ENCODE assay signal across 8 mouse cellular contexts in the genomic region with DNA sequence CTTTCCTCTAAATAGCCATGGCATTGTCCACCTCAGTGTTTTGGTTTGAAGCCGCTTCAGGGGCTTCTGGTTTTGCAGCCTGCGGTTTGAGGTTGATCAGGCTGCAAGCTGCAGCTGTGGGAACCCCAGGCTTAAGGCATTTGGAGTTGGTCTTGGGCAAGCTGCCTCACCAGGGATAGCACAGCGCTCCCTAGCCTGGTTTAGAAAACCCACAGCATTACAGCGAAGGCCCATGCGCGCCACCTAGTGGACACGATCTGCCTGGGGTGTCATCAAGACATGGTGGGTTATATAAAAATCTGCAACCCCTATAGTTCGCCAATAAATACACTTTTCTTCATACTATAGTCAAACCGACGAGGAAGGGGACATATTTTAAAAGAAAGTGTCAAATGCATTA.
A peak's percentile ranks its signal among the peaks of the same experiment; 100 is the strongest.
DNase-seq lines count a peak whose midpoint lies in the region; ATAC-seq and TF ChIP-seq lines count a peak whose summit lies in the region.

No protein-coding gene starts in this region.

- no peaks in the 10 kb centered on the region for H3K36me3 ChIP-seq in heart, embryonic 12.5 days
- no peaks in the 10 kb centered on the region for H3K36me3 ChIP-seq in kidney, embryonic 16.5 days (ENCODE audit: insufficient read depth, low read length)
- H3K36me3 ChIP-seq in liver, adult 2 months (ENCODE audit: control insufficient read depth, insufficient read depth, low read length): no peaks in the 10 kb centered on the region

- peak; percentile 97 for TF ChIP-seq CTCF in liver, adult 2 months (IDR thresholded peaks at IDR 0.05; ENCODE audit: low read depth, low read length)

- no peaks in the 10 kb centered on the region for H3K79me2 ChIP-seq in liver, adult 2 months (ENCODE audit: control insufficient read depth, insufficient read depth, low read length)

- TF ChIP-seq POLR2A in liver, adult 2 months (IDR thresholded peaks at IDR 0.05; ENCODE audit: extremely low read depth, insufficient read depth, low read length): no peak

- H3K27ac ChIP-seq in heart, embryonic 12.5 days (ENCODE audit: poor library complexity, severe bottlenecking): no peak overlapping the region
- 0 out of 2 replicates have a peak overlapping the region, but pooled peaks have one; percentile 21 for H3K27ac ChIP-seq in kidney, embryonic 16.5 days (ENCODE audit: low read length)
- H3K27ac ChIP-seq in liver, adult 2 months (replicated peaks; ENCODE audit: insufficient read depth, low read depth, low read length): no peak overlapping the region

- H3K4me3 ChIP-seq in heart, embryonic 12.5 days: peak overlapping the region; percentile 32
- H3K4me3 ChIP-seq in kidney, embryonic 16.5 days (ENCODE audit: low read length): no peak overlapping the region
- no peak overlapping the region for H3K4me3 ChIP-seq in liver, adult 2 months (ENCODE audit: insufficient read depth, low read depth, low read length)

- 0 out of 2 replicates have a peak, but pooled peaks cover 23% of the 10 kb centered on the region for H3K27me3 ChIP-seq in heart, embryonic 12.5 days (replicated peaks)
- no peaks in the 10 kb centered on the region for H3K27me3 ChIP-seq in kidney, embryonic 16.5 days (ENCODE audit: insufficient read depth, low read length)
- H3K27me3 ChIP-seq in liver, adult 2 months (ENCODE audit: control insufficient read depth, insufficient read depth, low read length): peaks cover 3% of the 10 kb centered on the region; the same call in 1 of the 2 replicates

- no peaks in the 10 kb centered on the region for H3K9me3 ChIP-seq in heart, embryonic 12.5 days (replicated peaks)
- no peaks in the 10 kb centered on the region for H3K9me3 ChIP-seq in kidney, embryonic 16.5 days (ENCODE audit: low read length)

- DNase-seq in CD4-positive helper T cell, adult 2 months (ENCODE audit: low read depth, low spot score): peak; percentile 85
- peak; percentile 91 for DNase-seq in brain, adult 2 months (ENCODE audit: low read depth, low spot score)
- DNase-seq in liver, adult 2 months (ENCODE audit: extremely low read depth, low read depth, low spot score): peak; percentile 68
- DNase-seq in spleen, postnatal 14 days (ENCODE audit: low spot score in 2 of 2): peak; percentile 70 to 82

- H3K9ac ChIP-seq in heart, embryonic 12.5 days: peak overlapping the region; percentile 71; the same call in 1 of the 2 replicates
- H3K9ac ChIP-seq in kidney, embryonic 16.5 days (replicated peaks; ENCODE audit: low read length): no peak overlapping the region
- no peak overlapping the region for H3K9ac ChIP-seq in liver, adult 2 months (ENCODE audit: low read depth, low read length)

- H3K4me1 ChIP-seq in heart, embryonic 12.5 days (replicated peaks): peaks cover 4% of the 10 kb centered on the region; the same call in 1 of the 2 replicates
- peaks cover 27% of the 10 kb centered on the region for H3K4me1 ChIP-seq in kidney, embryonic 16.5 days (ENCODE audit: insufficient read depth, low read length)
- no peaks in the 10 kb centered on the region for H3K4me1 ChIP-seq in liver, adult 2 months (ENCODE audit: control insufficient read depth, insufficient read depth, low read length)

- H3K4me2 ChIP-seq in heart, embryonic 12.5 days: peak overlapping the region; percentile 75
- H3K4me2 ChIP-seq in kidney, embryonic 16.5 days (replicated peaks; ENCODE audit: low read depth, low read length): peak overlapping the region; percentile 50

- WGBS in heart, embryonic 12.5 days: 5% methylated on average over 10 of the region's 10 CpGs
- WGBS in kidney, embryonic 16.5 days: 6% methylated on average over 10 of the region's 10 CpGs
- 4% methylated on average over 10 of the region's 10 CpGs for WGBS in liver, adult 2 months

- ATAC-seq in erythroblast, adult 5-6 weeks (replicated peaks; ENCODE audit: low FRiP score, poor library complexity, severe bottlenecking): peak; percentile 89
- ATAC-seq in heart, embryonic 12.5 days (ENCODE audit: insufficient number of reproducible peaks, low FRiP score): no peak
- peak; percentile 54 for ATAC-seq in kidney, embryonic 16.5 days (ENCODE audit: low FRiP score, low TSS enrichment)
- peak; percentile 71 for ATAC-seq in monocyte, adult 5-6 weeks (replicated peaks; ENCODE audit: insufficient number of reproducible peaks, low FRiP score, low TSS enrichment, poor library complexity, severe bottlenecking)
